Mouse (Mus musculus): ENCODE results near the gene Apoa2. TPM values are rescaled to one million over a fixed set of nuclear protein-coding genes. Genes with fewer than 3 reads are reported as not detected.

The Apoa2 gene
- polyA plus RNA-seq, 1 experiment = not detected

DNA sequence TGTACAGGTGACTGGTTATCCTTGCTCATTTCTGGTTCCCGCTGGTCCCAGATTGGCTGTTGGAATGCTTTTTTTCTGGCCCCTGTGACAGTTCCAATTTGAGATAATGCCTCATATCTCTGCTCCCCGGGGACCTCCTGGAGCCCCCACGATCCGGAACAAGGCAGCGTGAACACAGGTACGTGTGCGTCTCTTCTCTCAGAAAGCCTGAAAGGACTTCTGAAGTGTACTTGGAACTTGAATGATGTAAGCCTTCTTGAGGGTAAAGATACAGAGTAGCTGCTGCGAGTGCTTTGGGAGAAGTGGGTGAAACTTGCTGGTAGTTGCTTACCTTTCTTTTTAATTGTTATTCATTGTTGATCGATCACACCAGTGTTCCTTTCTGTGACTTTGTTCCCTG, 46.3 kb downstream of the Apoa2 start:
- TF ChIP-seq MYOD1 (IDR thresholded peaks at IDR 0.05; ENCODE audit: control insufficient read depth, insufficient read length, low read depth) = no peak
- no peak for TF ChIP-seq CEBPB (IDR thresholded peaks at IDR 0.05; ENCODE audit: low read depth)
- no peak for TF ChIP-seq USF1 (IDR thresholded peaks at IDR 0.05; ENCODE audit: low read depth)
- TF ChIP-seq FOSL1 (IDR thresholded peaks at IDR 0.05; ENCODE audit: insufficient read depth, low read length, poor library complexity, severe bottlenecking) = no peak
- H3K36me3 ChIP-seq (ENCODE audit: control insufficient read depth, insufficient read depth) = peaks cover 20% of the 10 kb centered on the region
- peak overlapping the region; percentile 98 for H3K4me3 ChIP-seq (ENCODE audit: insufficient read depth, poor library complexity, severe bottlenecking)
- H3K27me3 ChIP-seq (ENCODE audit: control insufficient read depth, insufficient read depth, insufficient read length) = no peaks in the 10 kb centered on the region
- peaks cover 14% of the 10 kb centered on the region for H3K79me2 ChIP-seq (ENCODE audit: control insufficient read depth, insufficient read depth)
- H3K79me3 ChIP-seq (ENCODE audit: low read depth) = no peaks in the 10 kb centered on the region
- H3ac ChIP-seq (ENCODE audit: control insufficient read depth, insufficient read length, low read depth) = no peak overlapping the region

GRCm38 (mm10) chr1:171271622-171272021, 46.8 kb downstream of the Apoa2 start:
- Histone ChIP-seq H3K4me3 (ENCODE audit: insufficient read depth, poor library complexity, severe bottlenecking) (no peak overlapping the region), H3ac (ENCODE audit: control insufficient read depth, insufficient read length, low read depth) (no peak overlapping the region), H3K27me3 (ENCODE audit: control insufficient read depth, insufficient read depth, insufficient read length) (no peaks in the 10 kb centered on the region), H3K79me2 (ENCODE audit: control insufficient read depth, insufficient read depth) (peaks cover 14% of the 10 kb centered on the region), H3K79me3 (ENCODE audit: low read depth) (no peaks in the 10 kb centered on the region), H3K36me3 (ENCODE audit: control insufficient read depth, insufficient read depth) (peaks cover 24% of the 10 kb centered on the region)
- TF ChIP-seq CTCF (IDR thresholded peaks at IDR 0.05; ENCODE audit: control insufficient read depth, insufficient read depth, insufficient read length) = no peak
- no peak for TF ChIP-seq CEBPB (IDR thresholded peaks at IDR 0.05; ENCODE audit: low read depth)
- no peak for TF ChIP-seq MAX (IDR thresholded peaks at IDR 0.05)
- TF ChIP-seq FOSL1 (IDR thresholded peaks at IDR 0.05; ENCODE audit: insufficient read depth, low read length, poor library complexity, severe bottlenecking) = no peak
- no peak for TF ChIP-seq USF1 (IDR thresholded peaks at IDR 0.05; ENCODE audit: low read depth)
- TF ChIP-seq MYOG (IDR thresholded peaks at IDR 0.05; ENCODE audit: control insufficient read depth, extremely low read depth, insufficient read length) = no peak
- no peak for TF ChIP-seq MYOD1 (IDR thresholded peaks at IDR 0.05; ENCODE audit: control insufficient read depth, insufficient read length, low read depth)

DNA sequence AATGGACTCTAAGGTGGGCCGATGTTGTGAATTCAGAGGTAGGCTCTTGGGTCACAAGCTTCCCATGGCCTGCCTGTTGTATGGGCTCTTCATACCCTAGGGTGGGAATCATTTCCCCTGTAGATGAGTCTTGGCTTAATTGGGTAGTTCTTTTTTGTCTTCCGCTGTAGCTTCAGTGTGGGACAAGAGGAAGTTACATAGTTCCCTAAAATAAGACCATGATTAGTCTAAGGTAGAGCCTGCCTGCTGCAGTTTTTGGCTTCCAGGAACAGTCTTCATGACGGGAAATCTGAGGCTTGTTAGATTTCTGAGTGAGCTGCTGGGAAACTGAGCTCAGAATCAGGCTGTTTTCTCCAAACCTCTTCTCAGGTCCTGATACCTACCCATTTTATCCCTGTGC, 47.2 kb downstream of the Apoa2 start:
- Histone ChIP-seq H3K79me2 (ENCODE audit: control insufficient read depth, insufficient read depth) (peaks cover 14% of the 10 kb centered on the region), H3K36me3 (ENCODE audit: control insufficient read depth, insufficient read depth) (peaks cover 27% of the 10 kb centered on the region), H3K27me3 (ENCODE audit: control insufficient read depth, insufficient read depth, insufficient read length) (no peaks in the 10 kb centered on the region), H3K4me3 (ENCODE audit: insufficient read depth, poor library complexity, severe bottlenecking) (no peak overlapping the region), H3K79me3 (ENCODE audit: low read depth) (no peaks in the 10 kb centered on the region), H3ac (ENCODE audit: control insufficient read depth, insufficient read length, low read depth) (no peak overlapping the region)
- TF ChIP-seq FOSL1 (IDR thresholded peaks at IDR 0.05; ENCODE audit: insufficient read depth, low read length, poor library complexity, severe bottlenecking) (no peak), MAX (IDR thresholded peaks at IDR 0.05) (no peak), MYOD1 (IDR thresholded peaks at IDR 0.05; ENCODE audit: control insufficient read depth, insufficient read length, low read depth) (no peak), MYOG (IDR thresholded peaks at IDR 0.05; ENCODE audit: control insufficient read depth, extremely low read depth, insufficient read length) (no peak), CEBPB (IDR thresholded peaks at IDR 0.05; ENCODE audit: low read depth) (no peak), CTCF (IDR thresholded peaks at IDR 0.05; ENCODE audit: control insufficient read depth, insufficient read depth, insufficient read length) (no peak), USF1 (IDR thresholded peaks at IDR 0.05; ENCODE audit: low read depth) (no peak)

DNA sequence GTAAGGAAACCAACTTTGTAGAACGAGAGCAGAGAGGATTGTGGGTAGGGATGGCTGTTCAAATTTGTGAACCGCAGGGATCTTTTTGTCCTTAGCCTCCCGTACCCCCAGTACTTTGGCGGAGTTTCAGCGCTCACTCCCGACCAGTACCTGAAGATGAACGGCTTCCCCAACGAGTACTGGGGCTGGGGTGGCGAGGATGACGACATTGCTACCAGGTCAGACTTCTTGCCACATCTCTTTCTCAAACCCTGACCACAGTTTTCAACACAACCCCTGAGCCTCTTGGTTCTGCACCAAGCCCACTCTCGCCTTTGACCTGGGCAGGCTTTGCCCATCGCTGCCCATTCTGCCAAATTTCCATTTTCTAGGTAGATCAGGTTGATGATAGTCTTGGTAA, 49.3 kb downstream of the Apoa2 start:
- TF ChIP-seq CTCF (IDR thresholded peaks at IDR 0.05; ENCODE audit: control insufficient read depth, insufficient read depth, insufficient read length) (no peak), MYOD1 (IDR thresholded peaks at IDR 0.05; ENCODE audit: control insufficient read depth, insufficient read length, low read depth) (no peak), MAX (IDR thresholded peaks at IDR 0.05) (no peak)
- Histone ChIP-seq H3K79me2 (ENCODE audit: control insufficient read depth, insufficient read depth) (peaks cover 14% of the 10 kb centered on the region), H3K4me3 (ENCODE audit: insufficient read depth, poor library complexity, severe bottlenecking) (no peak overlapping the region), H3ac (ENCODE audit: control insufficient read depth, insufficient read length, low read depth) (no peak overlapping the region), H3K27me3 (ENCODE audit: control insufficient read depth, insufficient read depth, insufficient read length) (no peaks in the 10 kb centered on the region), H3K36me3 (ENCODE audit: control insufficient read depth, insufficient read depth) (peaks cover 33% of the 10 kb centered on the region), H3K79me3 (ENCODE audit: low read depth) (no peaks in the 10 kb centered on the region)

- peaks cover 33% of the 10 kb centered on the region for H3K36me3 ChIP-seq (ENCODE audit: control insufficient read depth, insufficient read depth)
- H3K79me3 ChIP-seq (ENCODE audit: low read depth) = no peaks in the 10 kb centered on the region
- no peak overlapping the region for H3K4me3 ChIP-seq (ENCODE audit: insufficient read depth, poor library complexity, severe bottlenecking)
- H3K79me2 ChIP-seq (ENCODE audit: control insufficient read depth, insufficient read depth) = peaks cover 13% of the 10 kb centered on the region
- no peak overlapping the region for H3ac ChIP-seq (ENCODE audit: control insufficient read depth, insufficient read length, low read depth)
- H3K27me3 ChIP-seq (ENCODE audit: control insufficient read depth, insufficient read depth, insufficient read length) = no peaks in the 10 kb centered on the region
- TF ChIP-seq MYOG (IDR thresholded peaks at IDR 0.05; ENCODE audit: control insufficient read depth, extremely low read depth, insufficient read length) (no peak), MAX (IDR thresholded peaks at IDR 0.05) (no peak), MYOD1 (IDR thresholded peaks at IDR 0.05; ENCODE audit: control insufficient read depth, insufficient read length, low read depth) (no peak), CTCF (IDR thresholded peaks at IDR 0.05; ENCODE audit: control insufficient read depth, insufficient read depth, insufficient read length) (no peak), USF1 (IDR thresholded peaks at IDR 0.05; ENCODE audit: low read depth) (no peak), CEBPB (IDR thresholded peaks at IDR 0.05; ENCODE audit: low read depth) (no peak), FOSL1 (IDR thresholded peaks at IDR 0.05; ENCODE audit: insufficient read depth, low read length, poor library complexity, severe bottlenecking) (no peak)
Observed at GRCm38 (mm10) chr1:171275144-171275734, 50.4 kb downstream of the Apoa2 start.

Other genes starting within 250 kb of the Apoa2 start
- gene Fcgr2b, start 248.5 kb upstream of the Apoa2 start, polyA plus RNA-seq (2012; fragmentation: generic; extraction: Trizol) = 0.06 TPM
- 1.0 TPM for gene Fcgr4, start 206.1 kb upstream of the Apoa2 start, polyA plus RNA-seq (2012; fragmentation: generic; extraction: Trizol)
- gene Fcgr3, start 160.1 kb upstream of the Apoa2 start, polyA plus RNA-seq (2012; fragmentation: generic; extraction: Trizol) = not detected
- gene Cfap126, start 111.1 kb upstream of the Apoa2 start, polyA plus RNA-seq (2012; fragmentation: generic; extraction: Trizol) = 0.39 TPM
- 147 TPM for gene Sdhc, start 74.5 kb upstream of the Apoa2 start, polyA plus RNA-seq (2012; fragmentation: generic; extraction: Trizol)
- gene Mpz, start 74.3 kb upstream of the Apoa2 start, polyA plus RNA-seq (2012; fragmentation: generic; extraction: Trizol) = 0.11 TPM
- 0.13 TPM for gene Pcp4l1, start 28.8 kb upstream of the Apoa2 start, polyA plus RNA-seq (2012; fragmentation: generic; extraction: Trizol)
- 0.04 TPM for gene Nr1i3, start 11.1 kb upstream of the Apoa2 start, polyA plus RNA-seq (2012; fragmentation: generic; extraction: Trizol)
- 58.7 TPM for gene Tomm40l, start 2.5 kb upstream of the Apoa2 start, polyA plus RNA-seq (2012; fragmentation: generic; extraction: Trizol)
- gene Fcer1g, start 9.3 kb downstream of the Apoa2 start, polyA plus RNA-seq (2012; fragmentation: generic; extraction: Trizol) = not detected
- 6.7 TPM for gene Adamts4, start 25.4 kb downstream of the Apoa2 start, polyA plus RNA-seq (2012; fragmentation: generic; extraction: Trizol)
- 227 TPM for gene Ndufs2, start 26.3 kb downstream of the Apoa2 start, polyA plus RNA-seq (2012; fragmentation: generic; extraction: Trizol)
- gene B4galt3, start 45.3 kb downstream of the Apoa2 start, polyA plus RNA-seq (2012; fragmentation: generic; extraction: Trizol) = 17.4 TPM
- gene Ppox, start 56.1 kb downstream of the Apoa2 start, polyA plus RNA-seq (2012; fragmentation: generic; extraction: Trizol) = 9.0 TPM
- 20.6 TPM for gene Usp21, start 62.9 kb downstream of the Apoa2 start, polyA plus RNA-seq (2012; fragmentation: generic; extraction: Trizol)
- 100 TPM for gene Ufc1, start 70.0 kb downstream of the Apoa2 start, polyA plus RNA-seq (2012; fragmentation: generic; extraction: Trizol)
- 44.8 TPM for gene Dedd, start 104.1 kb downstream of the Apoa2 start, polyA plus RNA-seq (2012; fragmentation: generic; extraction: Trizol)
- gene Nit1, start 120.6 kb downstream of the Apoa2 start, polyA plus RNA-seq (2012; fragmentation: generic; extraction: Trizol) = 19.5 TPM
- gene Pfdn2, start 120.6 kb downstream of the Apoa2 start, polyA plus RNA-seq (2012; fragmentation: generic; extraction: Trizol) = 90.9 TPM
- 0.05 TPM for gene Klhdc9, start 135.7 kb downstream of the Apoa2 start, polyA plus RNA-seq (2012; fragmentation: generic; extraction: Trizol)
- 0.06 TPM for gene Nectin4, start 145.0 kb downstream of the Apoa2 start, polyA plus RNA-seq (2012; fragmentation: generic; extraction: Trizol)
- gene Arhgap30, start 163.9 kb downstream of the Apoa2 start, polyA plus RNA-seq (2012; fragmentation: generic; extraction: Trizol) = 0.05 TPM
- gene Usf1, start 186.3 kb downstream of the Apoa2 start, polyA plus RNA-seq (2012; fragmentation: generic; extraction: Trizol) = 70.1 TPM
- 0.66 TPM for gene Tstd1, start 193.8 kb downstream of the Apoa2 start, polyA plus RNA-seq (2012; fragmentation: generic; extraction: Trizol)
- 3.6 TPM for gene F11r, start 212.5 kb downstream of the Apoa2 start, polyA plus RNA-seq (2012; fragmentation: generic; extraction: Trizol)